Mouse (Mus musculus) E14TG2a.4 (cell line): ENCODE data around the gene Ppp1r37.

ENCODE experiments used
- CTCF ChIP-seq: conservative IDR thresholded peaks from 2 replicates; pipeline ENCODE4 v1.5.1; 2014; ENCODE audit warnings: low read length
- NANOG ChIP-seq: IDR thresholded peaks from 2 replicates; pipeline ENCODE4 v1.6.1; 2014; ENCODE audit warnings: borderline replicate concordance, low read length, mixed read lengths
- POU5F1 ChIP-seq: IDR thresholded peaks from 2 replicates; pipeline ENCODE4 v1.6.1; 2014; ENCODE audit warnings: low read length, borderline replicate concordance

- no peak for TF ChIP-seq CTCF
- TF ChIP-seq POU5F1 = no peak
- no peak for TF ChIP-seq NANOG
Measured at GRCm38 (mm10) chr7:19524420-19525104, 38.3 kb downstream of the Ppp1r37 start.
